Mouse (Mus musculus): ENCODE data around the gene Fibp. TPM values are rescaled to one million over a fixed set of nuclear protein-coding genes. Genes with fewer than 3 reads are reported as not detected.

Fibp gene
- 140 and 162 TPM in 2 replicates for polyA plus RNA-seq (2012; rRNA removed)

DNA sequence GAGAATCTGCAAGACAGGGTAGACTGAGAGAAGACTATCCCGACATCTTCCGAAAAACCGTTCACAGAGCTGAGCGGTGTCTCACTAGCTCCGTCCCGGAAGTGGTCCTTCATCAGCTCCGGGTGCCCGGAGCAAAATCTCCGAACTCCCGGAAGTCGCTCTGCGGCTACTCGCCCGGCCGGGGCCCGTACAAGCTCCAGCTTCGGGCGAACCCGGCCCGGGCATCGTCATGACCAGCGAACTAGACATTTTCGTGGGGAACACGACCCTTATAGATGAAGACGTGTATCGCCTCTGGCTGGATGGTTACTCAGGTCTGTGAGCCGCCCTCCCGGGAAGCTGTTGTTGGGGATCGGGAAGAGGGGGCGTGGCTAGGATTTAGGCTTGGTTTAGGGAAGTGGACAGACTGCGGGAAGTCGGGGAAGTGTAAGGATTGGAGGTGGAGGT lies at the start of gene Fibp:
Gene Fibp (plus strand): TSS at position 151 of the 447 bp plus-strand sequence.
- under 1% methylated on average over 32 of the region's 32 CpGs for WGBS
- no peak for DNase-seq (ENCODE audit: low read depth, low spot score)

GRCm38 (mm10) chr19:5410641-5411040 lies 49.8 kb upstream of the Fibp start:
- no peak for DNase-seq (ENCODE audit: low read depth, low spot score)
- WGBS: 93% methylated on average over 5 of the region's 5 CpGs

GRCm38 (mm10) chr19:5411961-5412360 lies 48.5 kb upstream of the Fibp start:
- no peak for DNase-seq (ENCODE audit: low read depth, low spot score)
- WGBS: 74% methylated on average over 5 of the region's 5 CpGs

DNA sequence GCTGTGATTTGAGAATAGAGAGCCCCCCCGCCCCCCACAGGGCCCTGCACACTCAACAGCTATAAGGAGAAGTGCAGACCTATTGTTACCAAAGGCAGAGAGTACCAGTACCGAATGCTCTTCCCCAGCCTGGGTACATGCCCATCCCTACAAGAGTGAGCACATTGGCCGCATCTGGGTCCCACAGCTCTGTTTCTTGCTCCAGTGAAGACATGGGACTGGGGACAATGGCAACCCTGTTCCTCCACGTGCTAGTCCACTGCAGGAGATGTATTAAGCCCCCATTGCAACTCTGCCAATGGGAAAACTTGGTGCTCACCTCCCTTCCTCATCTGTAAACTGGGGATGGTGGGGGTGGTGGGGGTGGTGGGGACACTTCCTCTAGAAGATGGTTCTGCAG lies 46.6 kb upstream of the Fibp start:
- no peak for DNase-seq (ENCODE audit: low read depth, low spot score)
- 86% methylated on average over 4 of the region's 4 CpGs for WGBS

DNA sequence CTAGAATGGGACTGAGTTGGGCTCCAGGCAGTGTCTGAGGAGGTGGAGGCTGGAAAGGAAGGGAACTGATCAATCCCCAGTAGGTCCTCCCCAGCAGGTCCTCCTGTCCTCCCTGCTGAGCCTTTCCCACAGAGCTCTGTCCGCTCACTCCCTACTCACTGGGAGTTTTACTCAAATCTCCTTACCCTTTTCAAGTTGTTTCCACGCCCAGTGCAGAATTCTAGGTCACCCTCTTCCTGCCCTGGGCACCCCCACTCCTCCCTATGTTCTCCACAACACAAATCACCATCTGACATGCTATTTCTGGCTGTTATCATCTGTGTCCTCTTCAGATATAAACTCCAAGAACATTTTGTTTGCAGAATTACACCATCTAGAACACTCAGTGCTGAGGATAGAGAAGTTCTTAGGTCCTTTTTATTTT lies 45.9 kb upstream of the Fibp start:
- WGBS: 72% methylated on average over 2 of the region's 2 CpGs
- DNase-seq (ENCODE audit: low read depth, low spot score): no peak

DNA sequence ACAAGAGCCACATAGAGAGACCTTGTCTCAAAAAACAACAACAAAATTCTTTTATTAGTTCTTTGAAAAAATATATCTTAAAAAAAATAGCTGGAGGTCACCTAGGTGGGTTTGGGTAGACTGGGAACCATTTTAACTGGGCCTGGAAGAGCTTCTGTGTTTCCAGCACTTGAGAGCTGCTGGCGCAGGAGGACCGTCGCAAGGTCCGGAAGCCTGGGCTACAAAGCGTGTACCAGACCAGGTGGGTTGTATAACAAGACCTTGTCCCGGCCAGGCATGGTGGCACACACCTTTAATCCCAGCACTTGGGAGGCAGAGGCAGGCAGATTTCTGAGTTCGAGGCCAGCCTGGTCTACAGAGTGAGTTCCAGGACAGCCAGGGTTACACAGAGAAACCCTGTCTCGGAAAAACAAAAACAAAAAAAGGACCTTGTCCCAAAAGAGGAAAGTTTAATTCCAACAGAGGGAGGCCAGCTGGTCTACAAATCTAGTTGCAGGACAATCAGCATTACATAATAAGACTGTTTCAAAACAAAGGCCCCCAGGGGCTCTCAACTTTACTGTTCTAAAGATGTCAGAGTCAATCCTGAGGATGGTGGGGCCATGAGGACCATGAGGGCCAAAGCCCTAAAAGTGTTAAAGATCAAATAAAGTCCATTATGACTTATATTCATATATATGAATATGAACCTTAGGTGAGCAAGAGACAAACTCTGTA lies 41.5 kb upstream of the Fibp start:
- WGBS: 92% methylated on average over 8 of the region's 8 CpGs
- no peak for DNase-seq (ENCODE audit: low read depth, low spot score)

DNA sequence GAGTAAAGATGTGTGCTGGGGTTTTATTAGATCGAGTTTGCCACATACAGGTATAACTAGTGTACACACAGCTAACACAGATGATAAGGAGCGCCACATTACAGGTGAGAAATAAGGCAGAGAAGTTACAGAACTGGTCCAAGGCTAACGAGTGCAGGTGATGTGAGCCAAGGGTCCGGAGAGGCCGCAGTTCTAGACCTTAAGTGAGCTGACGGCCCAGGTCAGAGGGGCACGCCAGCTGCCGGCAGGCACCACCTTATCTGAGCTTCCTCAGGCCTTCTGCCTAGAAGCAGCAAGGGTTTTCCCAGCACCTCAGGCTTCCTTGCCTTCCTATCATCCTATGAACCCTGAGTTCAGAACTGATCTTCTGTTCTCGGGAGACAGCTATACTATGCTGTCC lies 40.8 kb upstream of the Fibp start:
- DNase-seq (ENCODE audit: low read depth, low spot score): no peak
- 90% methylated on average over 9 of the region's 9 CpGs for WGBS

GRCm38 (mm10) chr19:5420579-5420978 lies 39.8 kb upstream of the Fibp start:
- 61% methylated on average over 6 of the region's 6 CpGs for WGBS
- DNase-seq (ENCODE audit: low read depth, low spot score): no peak

- WGBS: 82% methylated on average over 5 of the region's 5 CpGs
Measured at GRCm38 (mm10) chr19:5421784-5422183, 38.6 kb upstream of the Fibp start.

DNA sequence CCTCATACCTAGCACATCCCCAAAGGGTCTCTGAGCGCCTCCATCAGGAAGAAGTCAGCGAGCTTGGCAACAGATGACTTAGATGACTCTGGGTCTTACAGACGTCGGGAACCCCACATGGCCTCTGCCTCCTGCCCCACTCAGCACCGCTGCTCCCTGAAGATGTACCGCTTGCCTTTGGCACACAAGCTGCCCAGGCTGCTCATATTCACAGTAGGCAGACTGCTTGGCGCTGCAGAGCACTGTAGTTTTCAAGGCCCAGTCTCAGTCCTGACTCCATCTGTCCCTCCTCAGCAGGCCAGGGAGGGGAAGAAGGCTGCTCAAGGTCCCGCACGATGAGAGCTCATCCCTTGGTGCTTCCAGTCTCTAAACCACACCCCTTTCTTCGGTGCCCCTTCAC lies 38.1 kb upstream of the Fibp start:
- WGBS: 86% methylated on average over 10 of the region's 10 CpGs
- no peak for DNase-seq (ENCODE audit: low read depth, low spot score)

More at GRCm38 (mm10) chr19:5421784-5422183, 38.6 kb upstream of the Fibp start:
- DNase-seq (ENCODE audit: low read depth, low spot score): no peak

DNA sequence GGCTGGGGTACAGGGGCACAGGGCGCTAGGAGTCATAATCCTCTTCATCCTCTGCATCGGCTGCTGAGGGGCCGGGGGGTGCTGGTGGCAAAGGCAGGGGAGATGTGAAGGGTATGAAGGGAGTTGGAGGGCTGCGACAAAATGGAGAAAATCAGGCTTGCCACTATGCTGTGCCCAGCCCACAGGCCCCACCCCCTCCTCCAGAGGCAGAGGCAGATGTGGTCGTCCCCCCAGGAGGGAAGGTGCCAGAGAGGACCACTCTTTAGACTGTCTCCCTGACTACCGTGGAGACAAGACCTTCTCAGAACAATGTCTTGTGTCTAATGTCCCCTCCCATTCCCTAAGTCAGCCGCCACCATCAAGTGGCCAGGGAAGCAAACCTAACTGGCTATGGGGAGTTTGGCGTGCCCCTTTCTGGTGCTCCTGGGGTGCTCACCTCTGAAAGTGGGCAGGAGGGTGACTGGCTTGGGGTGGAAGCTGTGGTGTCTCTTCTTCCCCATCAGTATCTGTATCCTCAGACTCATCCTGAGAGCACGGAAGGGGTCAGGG lies 37.4 kb upstream of the Fibp start:
- no peak for DNase-seq (ENCODE audit: low read depth, low spot score)
- WGBS: 84% methylated on average over 9 of the region's 9 CpGs

DNA sequence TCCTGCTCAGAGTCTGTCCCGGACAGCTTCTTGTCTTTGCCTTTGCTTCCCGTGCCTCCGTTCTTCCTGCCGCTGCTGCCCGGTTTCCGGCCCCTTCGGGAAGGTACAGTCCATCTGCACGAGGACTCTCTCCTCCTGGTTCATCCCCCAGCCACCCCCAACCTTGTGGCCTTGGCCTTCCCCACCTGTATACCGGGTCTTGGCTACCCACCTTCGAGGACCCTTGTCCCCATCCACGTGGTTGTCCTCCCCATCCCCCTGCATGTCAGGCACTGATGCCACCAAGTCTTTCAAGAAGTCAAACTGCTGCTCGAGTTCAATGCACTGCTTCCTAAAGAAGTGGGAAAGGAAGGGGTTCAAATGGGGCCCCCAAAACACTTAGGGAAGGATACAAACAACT lies 36.9 kb upstream of the Fibp start:
- DNase-seq (ENCODE audit: low read depth, low spot score): no peak

GRCm38 (mm10) chr19:5424092-5424781 lies 36.2 kb upstream of the Fibp start:
- DNase-seq (ENCODE audit: low read depth, low spot score): no peak
- under 1% methylated on average over 43 of the region's 48 CpGs for WGBS

More for the DNA sequence above, 36.9 kb upstream of the Fibp start:
- 58% methylated on average over 12 of the region's 12 CpGs for WGBS

DNA sequence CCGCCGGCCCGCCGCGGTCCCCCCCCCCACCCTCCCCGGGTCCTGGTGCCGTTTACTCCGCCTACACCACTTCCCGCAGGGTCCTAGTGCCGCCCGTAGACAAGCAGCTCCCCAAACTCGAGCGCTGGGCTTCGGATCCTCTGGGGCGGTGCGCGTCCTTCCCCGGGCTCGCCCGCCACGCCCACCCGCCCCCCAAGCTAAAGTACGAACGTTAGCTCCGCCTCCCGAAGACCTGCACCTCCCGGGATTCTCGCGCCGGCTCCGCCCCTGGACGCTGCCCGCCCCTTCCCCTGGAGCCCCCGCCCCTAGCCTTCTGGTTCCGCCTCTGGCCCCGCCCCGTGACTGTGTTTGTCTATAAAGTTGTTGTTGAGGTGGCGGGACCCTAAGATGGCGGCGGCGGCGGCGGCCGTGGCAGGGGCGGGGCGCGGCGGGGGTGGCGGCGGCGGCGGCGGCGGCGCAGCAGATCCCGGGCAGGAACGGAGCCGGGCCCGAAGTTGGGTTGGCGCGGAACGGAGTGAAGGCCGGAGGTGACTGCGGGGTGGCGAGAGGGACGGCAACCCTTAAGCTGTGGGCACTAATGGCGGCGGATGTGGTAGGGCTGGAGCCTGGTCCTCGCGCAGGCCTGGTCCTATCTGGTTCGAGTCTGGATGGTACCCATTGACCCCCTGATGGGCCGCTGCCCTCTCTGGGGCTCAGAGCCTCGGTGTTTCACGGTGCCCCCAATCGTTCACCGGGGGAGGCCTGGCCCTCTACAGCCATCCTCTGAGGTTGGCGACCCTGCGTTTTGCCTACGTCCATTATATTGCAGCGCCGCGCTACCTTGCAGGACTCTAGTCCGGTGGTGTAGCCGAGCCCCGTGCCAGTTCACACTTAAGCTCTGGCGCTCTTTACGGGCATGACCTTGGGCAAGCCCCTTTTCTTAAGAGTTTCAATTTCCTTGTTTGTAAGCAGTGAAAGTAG lies 35.4 kb upstream of the Fibp start, which contains the start of the genes Drap1 and AI837181:
Gene Drap1 (minus strand): TSS at position 198 of the 960 bp plus-strand sequence.
Gene AI837181 (plus strand): TSS at position 363 of the 960 bp plus-strand sequence.
- WGBS: under 1% methylated on average over 84 of the region's 87 CpGs
- no peak for DNase-seq (ENCODE audit: low read depth, low spot score)

GRCm38 (mm10) chr19:5425906-5426565 lies 34.4 kb upstream of the Fibp start:
- WGBS: 72% methylated on average over 18 of the region's 18 CpGs
- no peak for DNase-seq (ENCODE audit: low read depth, low spot score)

DNA sequence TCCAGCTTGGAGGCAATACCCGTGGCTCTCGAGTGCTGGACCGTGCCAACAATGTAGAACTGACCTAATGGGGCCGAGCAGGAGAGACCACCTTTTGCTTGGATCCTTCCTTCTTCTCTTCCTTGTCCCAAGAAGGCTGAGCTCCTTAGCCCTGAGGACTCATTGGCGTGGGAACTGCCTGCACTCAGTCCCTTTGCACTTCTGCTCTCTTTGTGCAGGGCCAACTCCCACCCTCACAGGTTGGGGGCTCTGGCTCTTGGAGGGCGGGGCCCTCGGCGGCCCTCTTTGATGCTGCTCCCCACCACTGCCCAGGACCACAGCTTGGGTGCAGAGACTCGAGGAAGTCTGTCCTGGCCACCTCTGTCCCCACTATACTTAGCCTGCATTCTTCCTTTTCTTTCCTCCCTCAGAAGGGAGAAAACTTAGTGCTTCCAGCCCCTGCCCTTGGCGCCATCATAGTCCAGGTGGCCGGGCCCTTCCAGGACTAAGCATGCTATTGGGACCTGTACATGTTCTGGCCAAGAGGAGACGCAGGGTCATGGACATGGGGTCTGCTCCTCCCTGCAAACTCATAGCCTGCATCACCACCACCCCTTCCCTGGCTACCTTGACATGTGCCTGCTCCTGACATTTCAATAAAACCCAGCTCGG lies 33.6 kb upstream of the Fibp start:
- DNase-seq (ENCODE audit: low read depth, low spot score): no peak
- 81% methylated on average over 13 of the region's 13 CpGs for WGBS

- DNase-seq (ENCODE audit: low read depth, low spot score): no peak
- WGBS: 76% methylated on average over 2 of the region's 2 CpGs
Measured at GRCm38 (mm10) chr19:5428083-5428482, 32.3 kb upstream of the Fibp start.

DNA sequence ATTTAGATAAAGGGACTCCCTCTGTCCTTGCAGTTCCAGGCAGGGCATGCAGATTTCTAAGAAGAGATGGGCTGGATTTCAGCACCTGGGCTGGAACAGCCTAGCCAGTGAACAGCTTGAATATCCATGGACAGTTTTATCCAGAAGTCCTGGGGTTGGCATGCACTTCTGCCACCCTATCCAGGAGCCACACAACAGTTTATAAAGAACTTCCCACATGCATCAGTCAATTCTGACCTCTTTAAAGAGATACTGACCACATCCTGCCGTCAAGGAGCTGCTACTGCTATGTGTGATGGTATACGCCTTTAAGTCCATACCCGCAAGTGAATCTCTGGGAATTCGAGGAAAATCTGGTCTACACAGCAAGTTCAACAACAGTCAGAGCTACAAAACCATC lies 31.2 kb upstream of the Fibp start:
- 71% methylated on average over 4 of the region's 4 CpGs for WGBS
- DNase-seq (ENCODE audit: low read depth, low spot score): no peak

DNA sequence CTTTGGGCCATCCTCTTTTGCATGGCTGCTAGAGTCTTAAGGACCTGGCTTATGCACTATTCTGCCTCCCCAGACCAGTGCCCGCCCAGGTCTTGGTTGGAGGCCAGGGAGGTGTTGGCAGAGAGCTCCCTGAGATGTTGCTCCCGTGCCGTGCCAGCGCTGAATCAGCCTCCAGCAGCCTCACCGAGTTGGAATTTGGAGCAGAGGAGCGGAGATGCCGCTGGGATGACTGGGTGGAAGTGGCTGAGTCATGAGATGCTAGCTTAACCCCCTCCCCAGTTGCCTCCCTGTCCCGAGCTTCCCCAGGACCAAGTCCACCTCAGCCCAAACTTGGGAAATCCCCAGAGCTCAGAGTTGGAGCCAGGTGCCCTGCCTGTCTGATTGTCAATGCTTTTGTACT lies 30.6 kb upstream of the Fibp start:
- no peak for DNase-seq (ENCODE audit: low read depth, low spot score)
- WGBS: 21% methylated on average over 8 of the region's 8 CpGs

Data from large intestine, adult 2 months (tissue).